Mouse (Mus musculus) MEL (cell line): ENCODE data around the gene Nr0b2.

Source experiments
- CHD1 ChIP-seq: IDR thresholded peaks from 2 replicates; pipeline ENCODE4 v1.6.1; 2012; ENCODE audit warnings: low read depth, mild to moderate bottlenecking, inconsistent platforms, low read length, improper control_type of control experiment
- CTCF ChIP-seq, 3 experiments: IDR thresholded peaks in 2 of 3; conservative IDR thresholded peaks in 1 of 3; 2 replicates each; pipeline ENCODE4 v1.5.1; 2011 to 2012; ENCODE audit warnings: low read length in 3 of 3, low read depth in 2 of 3, mild to moderate bottlenecking in 2 of 3, improper control_type of control experiment in 1 of 3, inconsistent platforms in 1 of 3, mixed read lengths in 1 of 3, moderate library complexity in 1 of 3; ENCODE audit not compliant: control insufficient read depth in 1 of 3, insufficient read depth in 1 of 3, poor library complexity in 1 of 3, severe bottlenecking in 1 of 3
- HCFC1 ChIP-seq: IDR thresholded peaks from 2 replicates; pipeline ENCODE4 v1.6.1; 2012; ENCODE audit warnings: low read depth, mild to moderate bottlenecking, inconsistent platforms, low read length, improper control_type of control experiment, moderate library complexity
- KAT2A ChIP-seq: conservative IDR thresholded peaks from 2 replicates; pipeline ENCODE4 v1.6.1; 2012; ENCODE audit warnings: low read depth, low read length, improper control_type of control experiment, inconsistent platforms
- SMC3 ChIP-seq: IDR thresholded peaks from 2 replicates; pipeline ENCODE4 v1.6.1; 2011; ENCODE audit warnings: low read depth, low read length, improper control_type of control experiment
- TAL1 ChIP-seq: IDR thresholded peaks from 2 replicates; pipeline ENCODE4 v1.6.1; 2012; ENCODE audit warnings: mild to moderate bottlenecking, inconsistent platforms, low read length, moderate library complexity, mixed read lengths
- TCF12 ChIP-seq: IDR thresholded peaks from 2 replicates; pipeline ENCODE4 v1.6.1; 2014; ENCODE audit warnings: low read depth, mild to moderate bottlenecking, inconsistent platforms, low read length, improper control_type of control experiment, moderate library complexity
- UBTF ChIP-seq: IDR thresholded peaks from 2 replicates; pipeline ENCODE4 v1.6.1; 2012; ENCODE audit warnings: low read depth, mild to moderate bottlenecking, inconsistent platforms, low read length, improper control_type of control experiment, moderate library complexity, borderline replicate concordance; ENCODE audit not compliant: insufficient read depth

DNA sequence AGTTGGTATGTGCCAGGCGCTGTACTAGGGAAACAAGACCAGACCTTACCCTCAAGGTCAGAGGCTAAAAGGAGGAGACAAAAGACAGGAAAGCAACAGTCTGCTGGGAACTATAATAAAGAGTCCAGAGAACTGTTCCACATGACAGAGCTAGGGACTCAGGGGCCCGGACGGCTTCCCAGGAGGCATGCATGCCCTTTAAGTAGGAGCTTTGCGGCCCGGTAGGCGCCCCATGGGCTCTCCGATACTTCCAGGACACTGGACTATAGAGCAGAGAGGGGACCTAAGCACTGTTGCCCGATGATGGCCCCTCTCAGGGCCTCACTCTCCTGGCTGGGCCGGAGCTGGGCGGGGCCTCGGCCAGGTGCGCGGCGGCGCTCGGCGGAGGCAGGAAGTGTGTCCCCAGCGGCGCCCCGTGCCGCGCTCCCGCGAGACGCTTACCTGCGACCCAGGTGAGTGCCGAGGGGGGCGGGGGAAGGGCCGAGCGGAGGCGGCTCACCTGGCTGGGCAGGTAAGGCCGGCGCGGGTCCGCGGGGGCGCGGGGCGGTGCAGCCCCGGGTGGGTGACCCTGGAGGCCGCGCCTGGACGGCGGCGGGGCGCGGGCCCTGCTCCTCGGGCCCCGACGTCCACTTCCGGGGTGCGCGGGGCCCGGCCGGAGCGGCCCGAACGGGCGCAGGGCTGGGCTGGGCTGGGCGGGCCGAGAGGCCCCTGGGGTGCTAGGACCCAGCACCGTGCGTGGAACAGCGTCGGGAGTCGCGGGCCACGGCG lies 34.4 kb upstream of the Nr0b2 start, which contains the start of gene Kdf1:
- TF ChIP-seq CTCF (IDR thresholded peaks at IDR 0.05 in 2 of 3, conservative IDR thresholded peaks at IDR 0.05 in 1 of 3; ENCODE audit: control insufficient read depth in 1 of 3, insufficient read depth in 1 of 3, low read depth in 2 of 3, low read length in 3 of 3, poor library complexity in 1 of 3, severe bottlenecking in 1 of 3): no peak
- TF ChIP-seq TCF12: no peak
- no peak for TF ChIP-seq KAT2A
- TF ChIP-seq UBTF: no peak
- TF ChIP-seq CHD1: no peak
- no peak for TF ChIP-seq SMC3
- TF ChIP-seq TAL1: no peak
- no peak for TF ChIP-seq HCFC1
